Mouse (Mus musculus): ENCODE results near the gene Psma7. TPM values are rescaled to one million over a fixed set of nuclear protein-coding genes. Genes with fewer than 3 reads are reported as not detected.

Psma7 gene
- polyA plus RNA-seq, 1 experiment from 2014 or later = 452 TPM

- Histone ChIP-seq H3K27ac (ENCODE audit: poor library complexity, severe bottlenecking) (0 out of 2 replicates have a peak within 1 kb of the TSS, but pooled peaks have one; percentile 25), H3K36me3 (peaks cover 36% of the 10 kb centered on the region), H3K4me3 (peak within 1 kb of the TSS; percentile 69), H3K9me3 (replicated peaks) (no peaks in the 10 kb centered on the region), H3K4me1 (replicated peaks) (peaks cover 8% of the 10 kb centered on the region), H3K4me2 (peak within 1 kb of the TSS; percentile 74), H3K27me3 (replicated peaks) (no peaks in the 10 kb centered on the region), H3K9ac (peak within 1 kb of the TSS; percentile 79)
- ATAC-seq (ENCODE audit: insufficient number of reproducible peaks, low FRiP score) = peak; percentile 96
- 6% methylated on average over 56 of the region's 58 CpGs for WGBS
These were observed 28.5 kb upstream of the Psma7 start, which contains the start of gene Mtg2 for GRCm38 (mm10) chr2:180070481-180071453. Gene Mtg2, plus strand, starts transcription at chr2:180070588.

GRCm38 (mm10) chr2:180069770-180070480, 27.7 kb upstream of the Psma7 start:
- H3K9ac ChIP-seq = peak overlapping the region; percentile 79
- no peaks in the 10 kb centered on the region for H3K27me3 ChIP-seq (replicated peaks)
- H3K4me3 ChIP-seq = peak overlapping the region; percentile 69
- ATAC-seq (ENCODE audit: insufficient number of reproducible peaks, low FRiP score) = peak; percentile 71
- no peaks in the 10 kb centered on the region for H3K9me3 ChIP-seq (replicated peaks)
- 0 out of 2 replicates have a peak overlapping the region, but pooled peaks have one; percentile 25 for H3K27ac ChIP-seq (ENCODE audit: poor library complexity, severe bottlenecking)
- H3K36me3 ChIP-seq = peaks cover 36% of the 10 kb centered on the region
- WGBS = 33% methylated on average over 20 of the region's 20 CpGs
- peak overlapping the region; percentile 74 for H3K4me2 ChIP-seq
- H3K4me1 ChIP-seq (replicated peaks) = peaks cover 8% of the 10 kb centered on the region

- no peaks in the 10 kb centered on the region for H3K27me3 ChIP-seq (replicated peaks)
- no peak overlapping the region for H3K4me3 ChIP-seq
- H3K4me2 ChIP-seq = no peak overlapping the region
- H3K9ac ChIP-seq = no peak overlapping the region
- H3K27ac ChIP-seq (ENCODE audit: poor library complexity, severe bottlenecking) = no peak overlapping the region
- no peaks in the 10 kb centered on the region for H3K4me1 ChIP-seq (replicated peaks)
- peaks cover 70% of the 10 kb centered on the region for H3K36me3 ChIP-seq
- ATAC-seq (ENCODE audit: insufficient number of reproducible peaks, low FRiP score) = no peak
- WGBS = 92% methylated on average over 11 of the region's 11 CpGs
- no peaks in the 10 kb centered on the region for H3K9me3 ChIP-seq (replicated peaks)
These were observed 21.3 kb upstream of the Psma7 start for GRCm38 (mm10) chr2:180063338-180064131.

DNA sequence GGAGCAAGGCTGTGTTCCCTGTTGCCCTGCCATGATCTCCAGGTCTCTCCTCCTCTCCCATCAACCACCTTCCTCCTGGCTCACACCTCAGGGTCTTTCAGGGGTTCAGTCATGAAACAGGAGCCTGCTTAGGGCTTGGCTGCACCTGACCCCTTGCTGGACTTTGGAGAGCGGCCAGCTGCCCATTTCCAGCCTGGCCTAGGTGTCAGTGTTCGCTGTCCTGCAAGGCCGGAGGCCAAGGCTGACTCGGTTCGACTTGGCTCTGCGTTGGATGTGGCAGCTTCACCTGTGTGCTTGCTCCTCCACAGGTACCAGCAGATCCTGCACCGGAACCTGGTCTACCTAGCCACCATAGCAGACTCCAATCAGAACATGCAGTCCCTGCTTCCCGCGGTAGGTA, 10.8 kb upstream of the Psma7 start:
- Histone ChIP-seq H3K4me1 (replicated peaks) (peaks cover 4% of the 10 kb centered on the region; the same call in 1 of the 2 replicates), H3K27ac (ENCODE audit: poor library complexity, severe bottlenecking) (no peak overlapping the region), H3K27me3 (replicated peaks) (no peaks in the 10 kb centered on the region), H3K9ac (no peak overlapping the region), H3K36me3 (peaks cover 51% of the 10 kb centered on the region), H3K4me3 (no peak overlapping the region), H3K9me3 (replicated peaks) (no peaks in the 10 kb centered on the region), H3K4me2 (no peak overlapping the region)
- 92% methylated on average over 9 of the region's 9 CpGs for WGBS
- no peak for ATAC-seq (ENCODE audit: insufficient number of reproducible peaks, low FRiP score)

DNA sequence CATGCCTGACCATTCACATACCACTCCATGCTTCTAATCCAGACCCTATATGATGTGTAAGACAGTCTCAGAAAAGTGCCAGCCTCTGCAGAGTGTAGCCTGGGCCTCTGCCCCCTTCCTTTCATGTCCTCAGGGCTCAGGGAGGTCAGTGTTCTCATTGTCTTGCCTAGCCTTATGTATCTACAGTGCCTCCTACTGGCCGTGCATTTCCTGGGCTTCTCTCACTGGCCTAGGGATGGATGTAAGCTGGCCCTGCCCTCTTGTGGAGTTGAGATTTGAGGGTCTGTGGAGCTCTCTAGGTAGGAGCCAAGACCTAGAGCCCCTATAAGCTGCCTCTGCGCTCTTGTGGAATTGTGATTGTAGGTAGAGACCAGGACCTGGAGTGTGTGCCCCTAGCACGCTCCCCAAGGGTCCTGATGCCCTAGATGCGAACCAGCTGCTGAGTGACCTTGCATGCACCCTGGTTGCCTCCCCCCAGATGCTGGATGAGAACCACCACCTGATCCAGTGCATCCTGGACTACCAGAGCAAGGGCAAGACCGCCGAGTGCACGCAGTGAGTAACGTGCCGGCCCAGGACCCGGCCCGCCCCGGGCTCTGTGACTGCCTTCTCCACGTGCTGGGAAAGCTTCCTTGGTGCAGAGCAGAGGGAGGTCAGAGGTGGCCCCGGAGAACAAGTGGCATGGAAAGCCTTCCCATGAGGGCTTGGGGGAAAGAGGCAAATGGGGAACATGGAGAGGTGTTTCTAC, 9.9 kb upstream of the Psma7 start:
- H3K4me2 ChIP-seq = no peak overlapping the region
- ATAC-seq (ENCODE audit: insufficient number of reproducible peaks, low FRiP score) = no peak
- no peak overlapping the region for H3K9ac ChIP-seq
- no peaks in the 10 kb centered on the region for H3K27me3 ChIP-seq (replicated peaks)
- no peak overlapping the region for H3K4me3 ChIP-seq
- 83% methylated on average over 14 of the region's 14 CpGs for WGBS
- H3K36me3 ChIP-seq = peaks cover 43% of the 10 kb centered on the region
- H3K4me1 ChIP-seq (replicated peaks) = peaks cover 4% of the 10 kb centered on the region; the same call in 1 of the 2 replicates
- no peaks in the 10 kb centered on the region for H3K9me3 ChIP-seq (replicated peaks)
- H3K27ac ChIP-seq (ENCODE audit: poor library complexity, severe bottlenecking) = no peak overlapping the region

DNA sequence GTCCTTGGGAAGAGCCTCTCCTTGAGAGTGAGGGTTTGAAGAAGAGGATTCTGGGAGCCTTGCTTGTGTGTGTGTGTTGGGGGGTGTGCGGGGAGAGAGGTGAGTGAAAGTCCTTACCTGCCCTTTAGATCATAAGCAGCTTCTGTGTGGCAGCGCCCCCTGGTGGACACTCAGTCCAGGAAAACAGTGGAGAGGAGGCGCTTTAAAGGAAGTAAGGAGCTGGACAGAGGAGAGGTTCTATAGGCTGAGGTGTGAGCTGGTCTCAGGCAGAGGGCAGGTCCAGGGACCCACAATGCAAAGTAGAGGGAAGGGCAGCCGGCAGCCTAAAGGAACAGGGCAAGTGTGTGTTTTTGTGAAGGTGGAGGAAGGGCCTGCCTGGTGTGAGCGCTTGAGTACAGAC, 8.8 kb upstream of the Psma7 start:
- no peak overlapping the region for H3K4me3 ChIP-seq
- H3K4me2 ChIP-seq = no peak overlapping the region
- peaks cover 35% of the 10 kb centered on the region for H3K36me3 ChIP-seq
- H3K4me1 ChIP-seq (replicated peaks) = peaks cover 4% of the 10 kb centered on the region; the same call in 1 of the 2 replicates
- no peak overlapping the region for H3K9ac ChIP-seq
- H3K27me3 ChIP-seq (replicated peaks) = no peaks in the 10 kb centered on the region
- peak; percentile 37; the same call in 1 of the 2 replicates for ATAC-seq (ENCODE audit: insufficient number of reproducible peaks, low FRiP score)
- no peak overlapping the region for H3K27ac ChIP-seq (ENCODE audit: poor library complexity, severe bottlenecking)
- H3K9me3 ChIP-seq (replicated peaks) = no peaks in the 10 kb centered on the region
- 24% methylated on average over 5 of the region's 5 CpGs for WGBS

GRCm38 (mm10) chr2:180047980-180048635, 5.9 kb upstream of the Psma7 start:
- no peak overlapping the region for H3K4me3 ChIP-seq
- H3K9me3 ChIP-seq (replicated peaks) = no peaks in the 10 kb centered on the region
- no peak overlapping the region for H3K4me2 ChIP-seq
- no peak for ATAC-seq (ENCODE audit: insufficient number of reproducible peaks, low FRiP score)
- 88% methylated on average over 18 of the region's 18 CpGs for WGBS
- no peak overlapping the region for H3K9ac ChIP-seq
- peaks cover 8% of the 10 kb centered on the region for H3K36me3 ChIP-seq
- H3K27me3 ChIP-seq (replicated peaks) = no peaks in the 10 kb centered on the region
- H3K27ac ChIP-seq (ENCODE audit: poor library complexity, severe bottlenecking) = no peak overlapping the region
- H3K4me1 ChIP-seq (replicated peaks) = peaks cover 19% of the 10 kb centered on the region

DNA sequence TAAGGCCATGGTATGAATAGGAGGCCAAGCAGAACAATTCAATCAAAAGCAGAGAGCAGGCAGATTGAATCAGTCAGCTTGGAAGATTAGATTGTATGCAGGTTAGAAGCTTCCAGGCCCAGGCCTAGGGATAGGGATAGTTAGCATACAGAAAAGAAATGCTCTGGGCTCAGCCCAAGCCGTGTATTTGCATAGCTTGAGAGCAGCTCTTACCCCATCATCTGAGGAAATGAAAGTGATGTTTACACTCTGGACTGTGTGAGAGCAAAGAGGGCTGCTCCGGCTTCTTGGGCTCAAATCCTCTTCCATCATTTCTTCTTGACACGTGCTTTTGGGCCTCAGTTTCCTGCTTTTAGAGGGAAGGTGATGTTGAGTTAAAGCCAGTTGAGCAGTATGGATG, 5.3 kb upstream of the Psma7 start:
- Histone ChIP-seq H3K4me1 (replicated peaks) (peaks cover 19% of the 10 kb centered on the region), H3K4me3 (no peak overlapping the region), H3K36me3 (0 out of 2 replicates have a peak, but pooled peaks cover 4% of the 10 kb centered on the region), H3K9me3 (replicated peaks) (no peaks in the 10 kb centered on the region), H3K27me3 (replicated peaks) (no peaks in the 10 kb centered on the region), H3K9ac (no peak overlapping the region), H3K4me2 (no peak overlapping the region), H3K27ac (ENCODE audit: poor library complexity, severe bottlenecking) (no peak overlapping the region)
- 84% methylated on average over 3 of the region's 3 CpGs for WGBS
- ATAC-seq (ENCODE audit: insufficient number of reproducible peaks, low FRiP score) = no peak

DNA sequence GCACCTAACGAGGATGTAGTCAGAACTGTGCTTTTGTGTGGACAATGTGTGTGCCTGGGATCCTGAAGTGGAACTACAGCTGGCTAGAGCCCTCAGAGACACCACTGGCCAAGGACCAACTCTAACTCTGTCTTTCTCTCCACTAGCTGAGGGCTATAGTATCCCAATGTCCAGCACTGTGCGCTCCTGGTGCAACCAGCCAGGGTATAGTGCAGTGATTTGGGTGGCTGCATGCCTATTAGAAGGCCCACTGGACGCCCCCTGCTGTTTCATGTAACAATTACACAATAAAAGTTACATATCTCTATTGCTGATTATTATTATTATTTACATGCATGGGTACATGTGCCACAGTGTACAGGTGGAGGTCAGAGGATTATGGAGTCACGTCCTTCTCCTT, 3.0 kb upstream of the Psma7 start:
- no peak overlapping the region for H3K4me2 ChIP-seq
- H3K36me3 ChIP-seq = 0 out of 2 replicates have a peak, but pooled peaks cover 4% of the 10 kb centered on the region
- WGBS = 54% methylated on average over 4 of the region's 4 CpGs
- no peak overlapping the region for H3K27ac ChIP-seq (ENCODE audit: poor library complexity, severe bottlenecking)
- H3K4me3 ChIP-seq = no peak overlapping the region
- H3K4me1 ChIP-seq (replicated peaks) = peaks cover 27% of the 10 kb centered on the region
- no peak overlapping the region for H3K9ac ChIP-seq
- no peaks in the 10 kb centered on the region for H3K9me3 ChIP-seq (replicated peaks)
- no peaks in the 10 kb centered on the region for H3K27me3 ChIP-seq (replicated peaks)
- no peak for ATAC-seq (ENCODE audit: insufficient number of reproducible peaks, low FRiP score)
